Mouse (Mus musculus): ENCODE data around the gene Dab2ip. TPM values are rescaled to one million over a fixed set of nuclear protein-coding genes. Genes with fewer than 3 reads are reported as not detected.

The Dab2ip gene
- polyA plus RNA-seq, 1 experiment from 2014 or later = 66.6 TPM

DNA sequence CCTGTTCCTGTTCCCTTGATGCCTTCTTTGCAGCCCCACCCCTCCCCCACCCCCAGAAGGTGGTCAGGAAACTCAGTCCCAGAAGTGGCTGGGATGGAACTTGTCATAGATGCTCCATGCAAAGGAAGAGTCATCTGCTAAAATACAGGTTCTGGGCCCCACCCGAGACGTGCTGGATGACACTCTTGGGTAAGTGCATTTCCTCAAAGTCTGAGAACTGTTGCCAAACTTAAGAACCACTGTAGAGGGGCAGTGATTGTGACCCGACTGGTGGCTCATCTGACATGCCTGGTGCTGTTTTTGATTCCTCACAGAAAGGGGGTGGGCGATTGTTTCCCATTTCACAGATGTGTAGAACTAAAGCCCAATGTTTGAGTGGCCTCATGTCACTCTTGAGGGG lies 111.7 kb downstream of the Dab2ip start:
- Histone ChIP-seq H3K27ac (replicated peaks) (no peak overlapping the region), H3K4me2 (replicated peaks) (no peak overlapping the region), H3K9ac (replicated peaks) (no peak overlapping the region), H3K27me3 (no peaks in the 10 kb centered on the region), H3K4me1 (peaks cover 84% of the 10 kb centered on the region), H3K9me3 (no peaks in the 10 kb centered on the region), H3K36me3 (no peaks in the 10 kb centered on the region), H3K4me3 (no peak overlapping the region)
- WGBS = 88% methylated on average over 4 of the region's 4 CpGs
- no peak for ATAC-seq (replicated peaks)

DNA sequence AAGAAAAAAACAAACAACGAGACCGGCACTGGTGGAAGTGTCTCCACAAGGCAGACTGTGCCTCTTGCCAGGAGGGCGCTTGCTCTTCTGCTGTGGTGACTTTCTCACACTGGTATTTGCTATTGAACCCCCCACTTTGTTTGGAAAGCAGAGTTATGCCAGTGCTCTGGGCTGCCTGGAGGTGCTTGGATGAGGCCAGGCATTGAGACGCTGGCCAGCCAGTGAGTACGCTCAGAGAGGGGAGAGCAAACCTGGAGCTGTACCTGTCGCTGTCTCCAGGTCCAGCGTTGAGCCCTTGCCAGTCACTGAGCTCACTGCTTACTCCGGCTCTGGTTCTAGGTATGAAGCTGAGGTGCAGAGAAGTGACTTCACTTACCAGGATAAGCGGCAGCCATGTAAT lies 112.2 kb downstream of the Dab2ip start:
- no peak overlapping the region for H3K4me2 ChIP-seq (replicated peaks)
- no peak for ATAC-seq (replicated peaks)
- no peak overlapping the region for H3K9ac ChIP-seq (replicated peaks)
- no peaks in the 10 kb centered on the region for H3K36me3 ChIP-seq
- peaks cover 84% of the 10 kb centered on the region for H3K4me1 ChIP-seq
- WGBS = 90% methylated on average over 9 of the region's 9 CpGs
- H3K4me3 ChIP-seq = no peak overlapping the region
- no peaks in the 10 kb centered on the region for H3K27me3 ChIP-seq
- no peaks in the 10 kb centered on the region for H3K9me3 ChIP-seq
- H3K27ac ChIP-seq (replicated peaks) = no peak overlapping the region

DNA sequence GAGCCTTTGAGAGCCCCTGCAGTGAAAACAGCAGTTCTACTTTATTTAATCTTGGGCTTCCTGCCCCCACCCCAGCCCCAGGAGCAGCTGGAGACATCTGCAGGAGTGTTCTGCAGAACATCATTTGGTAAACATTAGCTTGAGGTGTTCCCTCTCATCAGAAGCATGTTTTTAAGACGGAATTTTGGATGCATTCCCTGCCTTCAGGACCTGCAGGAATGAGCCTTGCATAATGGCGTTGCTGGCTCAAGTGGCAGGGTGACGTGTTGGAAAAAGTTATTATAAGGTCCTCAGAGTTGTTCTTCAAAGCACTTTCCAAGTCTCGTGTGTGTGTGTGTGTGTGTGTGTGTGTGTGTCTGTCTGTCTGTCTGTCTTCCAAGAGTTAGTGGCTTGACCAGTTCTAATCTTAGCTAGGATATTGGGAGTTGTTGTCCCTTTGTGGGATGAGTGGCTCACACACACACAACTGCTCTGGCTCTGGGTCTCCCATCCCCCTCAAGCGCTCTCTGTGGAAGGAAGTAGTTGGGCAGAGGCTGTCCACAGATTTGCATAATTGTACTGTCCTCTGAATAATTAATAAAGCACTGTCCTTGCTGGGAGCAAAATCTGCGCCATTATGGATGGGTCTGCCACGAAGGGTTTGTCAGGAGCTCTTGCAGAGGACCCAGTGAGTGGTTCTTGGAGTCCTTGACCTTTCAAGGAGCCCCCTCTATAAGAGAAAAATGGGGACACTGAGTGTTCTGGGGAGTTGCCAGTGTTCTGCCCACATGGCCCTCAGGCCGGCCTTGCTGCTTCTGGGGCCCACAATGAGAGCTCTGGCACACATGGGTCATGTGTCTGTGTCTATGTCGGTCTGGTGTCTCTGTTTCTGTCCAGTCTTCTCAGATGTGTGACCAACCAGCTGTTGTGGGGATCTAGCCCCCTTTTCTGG lies 114.2 kb downstream of the Dab2ip start:
- no peak for ATAC-seq (replicated peaks)
- no peaks in the 10 kb centered on the region for H3K36me3 ChIP-seq
- WGBS = 60% methylated on average over 9 of the region's 9 CpGs
- no peaks in the 10 kb centered on the region for H3K27me3 ChIP-seq
- H3K4me3 ChIP-seq = no peak overlapping the region
- no peak overlapping the region for H3K9ac ChIP-seq (replicated peaks)
- H3K4me1 ChIP-seq = peaks cover 88% of the 10 kb centered on the region
- no peak overlapping the region for H3K4me2 ChIP-seq (replicated peaks)
- no peaks in the 10 kb centered on the region for H3K9me3 ChIP-seq
- H3K27ac ChIP-seq (replicated peaks) = no peak overlapping the region

DNA sequence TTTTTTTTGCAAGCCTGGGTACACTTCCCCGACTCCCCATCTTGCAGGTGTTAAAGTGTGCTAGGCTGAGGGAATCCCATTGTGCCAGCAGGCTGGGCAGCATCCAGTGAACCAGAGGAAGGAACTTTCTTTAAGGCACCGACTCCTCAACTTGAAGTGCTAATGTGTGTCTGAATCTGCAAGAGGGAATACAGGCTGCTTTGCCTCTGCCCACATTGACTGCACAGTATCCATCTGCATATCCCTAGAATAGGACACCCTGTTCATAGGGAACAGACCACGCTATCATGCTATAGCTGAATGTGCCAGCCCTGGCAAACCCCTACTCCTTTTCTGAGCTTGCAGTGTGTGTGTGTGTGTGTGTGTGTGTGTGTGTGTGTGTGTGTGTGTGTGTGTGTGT lies 115.1 kb downstream of the Dab2ip start:
- Histone ChIP-seq H3K36me3 (no peaks in the 10 kb centered on the region), H3K9ac (replicated peaks) (no peak overlapping the region), H3K4me1 (peaks cover 88% of the 10 kb centered on the region), H3K9me3 (no peaks in the 10 kb centered on the region), H3K4me2 (replicated peaks) (no peak overlapping the region), H3K27ac (replicated peaks) (no peak overlapping the region), H3K27me3 (no peaks in the 10 kb centered on the region), H3K4me3 (no peak overlapping the region)
- ATAC-seq (replicated peaks) = no peak
- WGBS = 81% methylated on average over 3 of the region's 3 CpGs

DNA sequence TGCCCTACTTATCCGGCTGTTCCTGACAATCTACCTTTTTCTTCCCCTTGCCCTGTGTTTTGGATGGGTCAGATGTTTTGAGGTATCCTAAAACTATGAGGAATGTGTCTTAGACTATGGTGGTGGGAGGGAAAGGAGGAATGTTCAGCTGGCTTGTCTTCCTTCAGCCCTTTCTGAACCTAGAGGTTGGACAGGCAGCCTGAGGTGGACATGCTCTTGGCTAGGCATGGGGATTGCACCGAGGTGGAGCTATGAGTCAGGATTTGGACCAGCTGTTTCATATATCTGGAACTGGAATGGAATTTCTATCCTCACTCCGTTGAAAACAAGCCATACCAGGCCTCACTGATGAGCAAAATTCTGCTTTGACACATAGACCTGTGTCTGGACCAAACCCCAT lies 115.9 kb downstream of the Dab2ip start:
- no peak overlapping the region for H3K4me2 ChIP-seq (replicated peaks)
- no peak overlapping the region for H3K4me3 ChIP-seq
- H3K36me3 ChIP-seq = no peaks in the 10 kb centered on the region
- H3K9ac ChIP-seq (replicated peaks) = no peak overlapping the region
- 81% methylated on average over 3 of the region's 3 CpGs for WGBS
- peaks cover 88% of the 10 kb centered on the region for H3K4me1 ChIP-seq
- H3K27me3 ChIP-seq = no peaks in the 10 kb centered on the region
- no peak overlapping the region for H3K27ac ChIP-seq (replicated peaks)
- ATAC-seq (replicated peaks) = no peak
- no peaks in the 10 kb centered on the region for H3K9me3 ChIP-seq

DNA sequence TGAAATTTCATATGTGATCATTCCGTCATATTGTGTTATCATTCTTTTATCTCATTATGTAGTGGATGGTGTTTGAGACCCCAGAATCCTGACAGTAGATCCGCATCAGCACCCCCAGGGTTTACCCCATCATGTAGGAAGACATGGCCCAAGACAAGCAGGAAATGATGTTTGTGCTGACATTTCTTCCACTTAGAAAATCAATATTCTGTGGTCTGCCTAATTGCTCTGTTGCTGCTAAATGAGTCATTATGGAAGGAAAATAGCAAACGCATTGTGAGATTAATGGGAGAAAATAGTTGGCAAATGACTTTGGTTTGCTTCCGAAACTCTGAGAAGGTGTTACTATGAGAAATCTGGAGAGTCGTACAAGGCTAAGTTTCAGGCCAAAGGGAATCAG lies 116.4 kb downstream of the Dab2ip start:
- Histone ChIP-seq H3K4me1 (peaks cover 88% of the 10 kb centered on the region), H3K36me3 (no peaks in the 10 kb centered on the region)
- 66% methylated on average over 5 of the region's 5 CpGs for WGBS

DNA sequence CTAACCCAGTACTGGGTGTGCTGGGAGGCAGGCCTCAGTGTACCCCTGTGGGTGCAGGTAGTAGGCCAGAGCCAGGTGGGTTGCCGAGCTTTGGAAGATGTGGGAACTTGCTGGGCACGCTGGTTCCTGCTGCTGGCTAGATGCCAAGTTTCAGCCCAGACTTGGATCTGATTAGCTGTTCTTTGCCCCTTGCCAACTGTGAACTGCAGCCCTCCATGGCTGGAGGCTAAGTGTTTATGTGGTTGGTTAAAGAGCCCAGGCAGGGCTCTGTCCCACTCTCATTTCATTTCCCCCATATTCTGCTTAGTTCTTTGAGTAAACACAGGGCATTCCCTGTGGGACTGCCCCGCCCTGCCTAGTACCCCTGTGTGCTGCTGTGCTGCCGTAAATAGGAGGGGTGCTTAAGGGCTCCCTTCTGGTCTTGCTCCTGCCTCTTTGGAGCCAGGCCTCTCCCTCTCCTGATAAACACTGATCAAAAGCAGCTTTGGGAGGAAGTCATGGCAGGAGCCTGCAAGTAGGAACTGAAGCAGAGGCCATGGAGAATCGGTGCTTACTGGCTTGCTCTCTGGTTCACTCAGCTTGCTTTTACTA lies 118.1 kb downstream of the Dab2ip start:
- peak; percentile 23; the same call in 1 of the 2 replicates for ATAC-seq (replicated peaks)
- Histone ChIP-seq H3K4me1 (peaks cover 88% of the 10 kb centered on the region), H3K9me3 (no peaks in the 10 kb centered on the region), H3K9ac (replicated peaks) (peak overlapping the region; percentile 29), H3K4me2 (replicated peaks) (0 out of 2 replicates have a peak overlapping the region, but pooled peaks have one; percentile 4), H3K27ac (replicated peaks) (peak overlapping the region; percentile 66), H3K4me3 (no peak overlapping the region), H3K27me3 (no peaks in the 10 kb centered on the region), H3K36me3 (no peaks in the 10 kb centered on the region)
- 27% methylated on average over 5 of the region's 5 CpGs for WGBS

More for the DNA sequence above, 116.4 kb downstream of the Dab2ip start:
- H3K4me2 ChIP-seq (replicated peaks) = no peak overlapping the region
- ATAC-seq (replicated peaks) = no peak
- no peaks in the 10 kb centered on the region for H3K27me3 ChIP-seq
- no peaks in the 10 kb centered on the region for H3K9me3 ChIP-seq
- no peak overlapping the region for H3K27ac ChIP-seq (replicated peaks)
- no peak overlapping the region for H3K4me3 ChIP-seq
- no peak overlapping the region for H3K9ac ChIP-seq (replicated peaks)

DNA sequence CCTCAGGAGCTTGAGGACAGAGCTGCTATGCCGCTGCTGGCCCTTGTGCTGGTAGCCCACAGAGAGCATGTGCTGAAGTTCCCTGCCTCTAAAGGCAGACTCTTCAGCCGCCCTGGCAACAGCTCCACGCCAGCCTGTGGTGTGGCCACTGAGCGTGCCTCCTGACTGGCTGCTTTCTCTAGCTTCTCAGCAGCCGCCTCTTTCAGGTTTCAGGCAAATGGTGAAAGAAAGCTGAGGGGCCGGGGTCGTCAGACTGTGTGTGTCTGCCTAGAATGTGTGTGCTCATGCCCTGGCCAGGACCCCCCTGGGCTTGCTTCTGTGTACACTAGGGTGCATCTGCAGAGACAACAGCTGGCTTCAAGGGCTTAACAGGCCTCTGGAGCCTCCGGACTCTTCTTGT lies 119.8 kb downstream of the Dab2ip start:
- H3K9ac ChIP-seq (replicated peaks) = no peak overlapping the region
- H3K4me2 ChIP-seq (replicated peaks) = no peak overlapping the region
- no peak overlapping the region for H3K4me3 ChIP-seq
- peak overlapping the region; percentile 50 for H3K27ac ChIP-seq (replicated peaks)
- no peaks in the 10 kb centered on the region for H3K27me3 ChIP-seq
- H3K4me1 ChIP-seq = peaks cover 84% of the 10 kb centered on the region
- ATAC-seq (replicated peaks) = no peak
- no peaks in the 10 kb centered on the region for H3K36me3 ChIP-seq
- WGBS = 16% methylated on average over 8 of the region's 8 CpGs
- H3K9me3 ChIP-seq = no peaks in the 10 kb centered on the region

DNA sequence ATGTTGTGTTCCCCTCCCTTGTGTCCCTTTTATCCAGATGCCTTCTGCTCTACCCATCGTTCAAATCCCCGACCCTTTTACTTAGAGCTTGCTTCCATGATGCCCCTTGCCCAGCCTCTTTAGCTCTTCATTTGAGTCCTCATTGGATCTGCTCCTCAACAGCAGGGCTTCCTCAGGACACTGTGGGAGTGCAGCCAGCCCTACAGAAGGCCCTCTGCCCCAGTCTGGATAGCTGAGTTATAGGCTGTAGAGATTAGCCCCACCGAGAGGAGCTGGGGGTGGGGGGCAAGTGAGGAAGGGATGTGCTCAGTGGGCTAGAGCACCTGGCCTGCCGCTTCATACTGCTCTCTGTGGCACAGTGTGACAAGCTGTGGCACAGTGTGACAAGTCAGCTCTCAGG lies 120.4 kb downstream of the Dab2ip start:
- no peaks in the 10 kb centered on the region for H3K27me3 ChIP-seq
- H3K36me3 ChIP-seq = no peaks in the 10 kb centered on the region
- no peak overlapping the region for H3K4me3 ChIP-seq
- H3K4me2 ChIP-seq (replicated peaks) = no peak overlapping the region
- H3K27ac ChIP-seq (replicated peaks) = peak overlapping the region; percentile 50; the same call in 1 of the 2 replicates
- no peaks in the 10 kb centered on the region for H3K9me3 ChIP-seq
- ATAC-seq (replicated peaks) = no peak
- 46% methylated on average over 4 of the region's 4 CpGs for WGBS
- peaks cover 85% of the 10 kb centered on the region for H3K4me1 ChIP-seq
- H3K9ac ChIP-seq (replicated peaks) = no peak overlapping the region

DNA sequence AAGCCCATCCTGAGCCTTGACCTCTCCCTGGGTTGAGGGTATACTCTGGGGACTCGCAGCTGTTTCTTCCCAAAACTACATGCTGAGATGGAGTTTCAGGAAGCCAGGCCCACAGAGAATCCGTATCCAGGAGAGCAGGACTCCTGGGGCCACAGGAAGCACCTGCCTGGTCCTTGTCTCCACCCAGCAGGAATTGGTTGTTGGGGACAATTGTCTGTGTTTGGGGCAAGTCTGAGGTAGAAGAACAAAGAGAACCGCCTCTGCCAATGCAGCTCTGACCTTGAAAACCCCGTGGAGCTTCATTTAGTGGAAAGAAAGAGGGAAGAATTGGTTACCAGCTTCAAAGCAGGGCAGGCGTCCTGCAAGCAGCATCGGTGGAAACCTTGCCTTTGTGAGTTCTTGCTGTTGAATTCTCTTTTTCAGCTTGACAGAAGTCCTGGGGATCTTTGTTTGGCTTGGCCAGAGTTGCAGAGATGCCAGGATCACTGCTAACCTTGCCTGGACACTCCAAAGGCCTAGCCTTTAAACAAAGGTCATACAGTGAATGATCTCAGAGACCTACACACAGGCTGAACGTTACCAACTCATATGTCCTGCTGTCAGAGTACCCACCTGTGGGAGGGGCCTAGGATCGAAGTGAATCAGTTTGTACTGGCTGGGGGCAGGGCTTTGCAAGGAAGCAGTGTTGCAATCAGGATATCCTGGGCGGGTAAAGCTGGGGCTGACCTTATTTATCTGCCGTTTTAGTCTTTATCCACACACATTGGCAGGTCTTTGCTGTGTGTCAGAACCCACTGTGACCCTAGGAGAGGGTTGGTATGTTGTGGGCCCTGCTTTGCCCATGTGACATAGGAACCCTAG lies 122.0 kb downstream of the Dab2ip start:
- Histone ChIP-seq H3K27me3 (no peaks in the 10 kb centered on the region), H3K9ac (replicated peaks) (no peak overlapping the region), H3K9me3 (no peaks in the 10 kb centered on the region), H3K27ac (replicated peaks) (no peak overlapping the region), H3K4me2 (replicated peaks) (no peak overlapping the region), H3K36me3 (no peaks in the 10 kb centered on the region), H3K4me3 (no peak overlapping the region), H3K4me1 (peaks cover 94% of the 10 kb centered on the region)
- WGBS = 25% methylated on average over 10 of the region's 10 CpGs
- no peak for ATAC-seq (replicated peaks)

DNA sequence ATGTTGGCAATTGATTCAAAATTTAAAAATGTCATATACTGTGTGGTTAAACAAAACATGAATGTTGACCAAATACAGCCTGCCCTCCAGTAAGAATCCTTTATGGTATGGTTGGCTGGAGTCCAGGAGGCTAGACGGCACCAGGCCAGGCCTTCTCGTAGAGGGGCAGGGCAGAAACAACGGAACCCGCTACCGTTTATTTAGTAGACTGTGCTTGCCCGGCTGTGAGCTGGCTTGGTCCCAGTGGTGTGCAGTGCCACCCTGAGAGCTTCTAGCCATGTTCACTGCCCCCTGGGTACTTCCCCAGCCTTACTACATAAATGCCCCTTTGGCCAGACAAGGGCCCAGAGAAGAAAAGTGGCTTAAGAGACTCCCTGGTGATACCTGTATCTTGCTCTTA lies 122.8 kb downstream of the Dab2ip start:
- ATAC-seq (replicated peaks) = no peak
- H3K4me2 ChIP-seq (replicated peaks) = no peak overlapping the region
- H3K36me3 ChIP-seq = no peaks in the 10 kb centered on the region
- peaks cover 94% of the 10 kb centered on the region for H3K4me1 ChIP-seq
- 17% methylated on average over 6 of the region's 6 CpGs for WGBS
- H3K27me3 ChIP-seq = no peaks in the 10 kb centered on the region
- H3K27ac ChIP-seq (replicated peaks) = no peak overlapping the region; the same call in 1 of the 2 replicates
- H3K4me3 ChIP-seq = no peak overlapping the region
- H3K9ac ChIP-seq (replicated peaks) = no peak overlapping the region
- H3K9me3 ChIP-seq = no peaks in the 10 kb centered on the region

DNA sequence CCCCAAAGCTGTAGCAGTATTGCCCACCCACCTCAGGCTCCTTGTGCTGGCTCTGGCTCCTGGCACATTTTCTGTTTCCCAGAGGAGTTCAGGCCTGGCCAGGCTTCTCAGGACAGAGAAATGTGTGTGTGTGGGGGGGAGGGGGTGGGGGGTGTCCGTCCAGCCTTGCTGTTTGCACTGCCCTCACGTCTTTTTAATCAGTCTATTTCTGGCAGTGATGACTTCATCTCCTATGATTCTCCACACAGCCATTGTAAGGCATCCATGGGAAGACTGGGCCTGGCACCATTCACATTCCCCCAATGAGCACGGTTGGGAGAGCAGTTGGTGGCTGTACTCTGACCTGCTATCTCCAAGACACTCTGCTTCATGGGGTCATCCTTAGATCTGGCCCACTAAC lies 125.9 kb downstream of the Dab2ip start:
- no peaks in the 10 kb centered on the region for H3K27me3 ChIP-seq
- WGBS = 8% methylated on average over 3 of the region's 3 CpGs
- no peak overlapping the region for H3K4me3 ChIP-seq
- H3K27ac ChIP-seq (replicated peaks) = peak overlapping the region; percentile 82
- no peak overlapping the region for H3K4me2 ChIP-seq (replicated peaks)
- H3K4me1 ChIP-seq = peaks cover 94% of the 10 kb centered on the region
- ATAC-seq (replicated peaks) = peak; percentile 30; the same call in 1 of the 2 replicates
- H3K9me3 ChIP-seq = no peaks in the 10 kb centered on the region
- no peak overlapping the region for H3K9ac ChIP-seq (replicated peaks)
- no peaks in the 10 kb centered on the region for H3K36me3 ChIP-seq

Data from forebrain, embryonic 15.5 days (tissue).